Mouse (Mus musculus) embryonic facial prominence, embryonic 13.5 days (tissue): Measurements from ENCODE around the gene Phb2. TPM values are rescaled to one million over a fixed set of nuclear protein-coding genes. Genes with fewer than 3 reads are reported as not detected.

Experiments used
- ATAC-seq: fragments of 200-750 bp; cut with Nextera tagmentation; 2 replicates; pipeline ENCODE4 v1.8.0; 2017; ENCODE audit warnings: low read depth; ENCODE audit not compliant: insufficient number of reproducible peaks, insufficient read depth, low FRiP score, low TSS enrichment
- H3K27ac ChIP-seq: fragments of 300-500 bp; sonication (generic); 2 replicates; pipeline ENCODE4 v1.5.1; 2015; ENCODE audit warnings: moderate library complexity, mild to moderate bottlenecking, inconsistent platforms
- H3K27me3 ChIP-seq: fragments of 300-500 bp; sonication (generic); 2 replicates; pipeline ENCODE4 v1.6.1; 2015; ENCODE audit warnings: mild to moderate bottlenecking, inconsistent platforms
- H3K36me3 ChIP-seq: fragments of 300-500 bp; sonication (generic); 2 replicates; pipeline ENCODE4 v1.6.1; 2015; ENCODE audit warnings: mild to moderate bottlenecking, inconsistent platforms
- H3K4me1 ChIP-seq: fragments of 300-500 bp; sonication (generic); 2 replicates; pipeline ENCODE4 v1.6.1; 2015; ENCODE audit warnings: inconsistent platforms
- H3K4me2 ChIP-seq: fragments of 300-500 bp; sonication (generic); 2 replicates; pipeline ENCODE4 v1.6.1; 2015; ENCODE audit warnings: moderate library complexity, mild to moderate bottlenecking, inconsistent platforms
- H3K4me3 ChIP-seq: fragments of 300-500 bp; sonication (generic); 2 replicates; pipeline ENCODE4 v1.5.1; 2015; ENCODE audit warnings: mild to moderate bottlenecking, inconsistent platforms
- H3K9ac ChIP-seq: fragments of 300-500 bp; sonication (generic); 2 replicates; pipeline ENCODE4 v1.6.1; 2015; ENCODE audit warnings: mild to moderate bottlenecking, inconsistent platforms
- H3K9me3 ChIP-seq: fragments of 300-500 bp; sonication (generic); 2 replicates; pipeline ENCODE4 v1.6.1; 2016; ENCODE audit warnings: inconsistent platforms
- WGBS: fragments of 180-500 bp; shearing (Covaris S2); methylation state at CpG from one replicate; pipeline ENCODE4 v1.1.7; 2015; ENCODE audit warnings: mixed read lengths; 5-methylcytosine and 5-hydroxymethylcytosine counted together
- microRNA counts: library from miRNA; unstranded; fragments of <30 nt; microRNA quantifications from one replicate; lab custom pipeline; 2016
- microRNA-seq: library from miRNA; unstranded; fragments of <30 nt; microRNA quantifications from one replicate; pipeline ENCODE4, GENCODE M21; 2016
- polyA plus RNA-seq: library from polyadenylated mRNA; unstranded; fragments of >200 nt; fragmentation: Nextera tagmentation; extraction: Ambion mirVana; gene quantifications from 2 replicates; pipeline ENCODE4 v1.2.1, GENCODE M21; 2015

Phb2 gene
- polyA plus RNA-seq, 1 experiment from 2014 or later: 351 TPM

- Histone ChIP-seq H3K9me3 (no peaks in the 10 kb centered on the region), H3K9ac (peak overlapping the region; percentile 97), H3K4me2 (peak overlapping the region; percentile 68), H3K27ac (peak overlapping the region; percentile 99), H3K4me1 (peaks cover 52% of the 10 kb centered on the region), H3K36me3 (peaks cover 14% of the 10 kb centered on the region; the same call in 1 of the 2 replicates), H3K27me3 (no peaks in the 10 kb centered on the region), H3K4me3 (peak overlapping the region; percentile 76)
- peak; percentile 70 for ATAC-seq
- under 1% methylated on average over 51 of the region's 54 CpGs for WGBS
Measured at GRCm38 (mm10) chr6:124756652-124757350, 44.7 kb downstream of the Phb2 start.

GRCm38 (mm10) chr6:124757351-124757880 lies 45.3 kb downstream of the Phb2 start:
- peaks cover 52% of the 10 kb centered on the region for H3K4me1 ChIP-seq
- WGBS: 1% methylated on average over 5 of the region's 5 CpGs
- no peak for ATAC-seq

GRCm38 (mm10) chr6:124757909-124758848 lies 46.0 kb downstream of the Phb2 start:
- H3K4me2 ChIP-seq: peak overlapping the region; percentile 68
- no peaks in the 10 kb centered on the region for H3K27me3 ChIP-seq
- H3K4me1 ChIP-seq: peaks cover 46% of the 10 kb centered on the region
- H3K9me3 ChIP-seq: no peaks in the 10 kb centered on the region
- peak overlapping the region; percentile 76 for H3K4me3 ChIP-seq
- H3K9ac ChIP-seq: peak overlapping the region; percentile 97
- WGBS: 27% methylated on average over 5 of the region's 5 CpGs
- H3K27ac ChIP-seq: peak overlapping the region; percentile 99
- no peak for ATAC-seq
- 0 out of 2 replicates have a peak, but pooled peaks cover 3% of the 10 kb centered on the region for H3K36me3 ChIP-seq

More at GRCm38 (mm10) chr6:124757351-124757880, 45.3 kb downstream of the Phb2 start:
- Histone ChIP-seq H3K9me3 (no peaks in the 10 kb centered on the region), H3K27me3 (no peaks in the 10 kb centered on the region), H3K9ac (peak overlapping the region; percentile 97), H3K4me2 (peak overlapping the region; percentile 68), H3K27ac (peak overlapping the region; percentile 99), H3K4me3 (peak overlapping the region; percentile 76), H3K36me3 (peaks cover 9% of the 10 kb centered on the region; the same call in 1 of the 2 replicates)

- no peaks in the 10 kb centered on the region for H3K36me3 ChIP-seq
- WGBS: 37% methylated on average over 2 of the region's 2 CpGs
- H3K4me1 ChIP-seq: peaks cover 39% of the 10 kb centered on the region
- H3K4me2 ChIP-seq: peak overlapping the region; percentile 68
- H3K9ac ChIP-seq: peak overlapping the region; percentile 97; the same call in 1 of the 2 replicates
- no peaks in the 10 kb centered on the region for H3K9me3 ChIP-seq
- H3K4me3 ChIP-seq: peak overlapping the region; percentile 76
- ATAC-seq: no peak
- no peaks in the 10 kb centered on the region for H3K27me3 ChIP-seq
- H3K27ac ChIP-seq: peak overlapping the region; percentile 99
Measured at GRCm38 (mm10) chr6:124758849-124759232, 46.7 kb downstream of the Phb2 start.

- Histone ChIP-seq H3K4me2 (peak overlapping the region; percentile 68), H3K4me1 (peaks cover 35% of the 10 kb centered on the region), H3K27me3 (no peaks in the 10 kb centered on the region), H3K27ac (peak overlapping the region; percentile 99), H3K4me3 (peak overlapping the region; percentile 76; the same call in 1 of the 2 replicates), H3K9me3 (no peaks in the 10 kb centered on the region), H3K9ac (peak overlapping the region; percentile 97; the same call in 1 of the 2 replicates), H3K36me3 (no peaks in the 10 kb centered on the region)
- 3% methylated on average over 5 of the region's 5 CpGs for WGBS
- ATAC-seq: no peak
Measured at GRCm38 (mm10) chr6:124759259-124759658, 47.1 kb downstream of the Phb2 start.

- Histone ChIP-seq H3K9ac (no peak overlapping the region), H3K36me3 (0 out of 2 replicates have a peak, but pooled peaks cover 4% of the 10 kb centered on the region), H3K27ac (no peak overlapping the region), H3K4me2 (no peak overlapping the region), H3K4me3 (no peak overlapping the region), H3K9me3 (no peaks in the 10 kb centered on the region), H3K4me1 (peaks cover 30% of the 10 kb centered on the region), H3K27me3 (peaks cover 16% of the 10 kb centered on the region)
- ATAC-seq: no peak
- 77% methylated on average over 7 of the region's 7 CpGs for WGBS
Measured at GRCm38 (mm10) chr6:124765951-124766350, 53.8 kb downstream of the Phb2 start.

MicroRNA genes within 50 kb of the gene (microRNA counts, 519-probe panel; counts per million panel counts)
- microRNA mmu-miR-141 (lab: Ali Mortazavi, UCI) (3,144 counts per million, percentile 73 among the panel's probes with 10 or more counts), microRNA mmu-miR-200c (lab: Ali Mortazavi, UCI) (4,308 counts per million, percentile 90 among the panel's probes with 10 or more counts)

Small RNA genes within 50 kb of the gene (microRNA-seq; reads per million reads assigned to microRNA genes)
- 1,195 reads per million, percentile 78 among the genes with 10 or more reads in this experiment for gene Mir141
- gene Mir200c: 7,745 reads per million, percentile 93 among the genes with 10 or more reads in this experiment

Other genes with a start within 250 kb of the Phb2 start
- 11.6 and 11.7 TPM in 2 replicates for gene Clstn3, start 247.5 kb upstream of the Phb2 start, polyA plus RNA-seq
- 0.72 and 0.94 TPM in 2 replicates for gene C1rl, start 219.2 kb upstream of the Phb2 start, polyA plus RNA-seq
- 2.7 and 2.8 TPM in 2 replicates for gene C1ra, start 199.9 kb upstream of the Phb2 start, polyA plus RNA-seq
- 1.7 and 3.6 TPM in 2 replicates for gene C1s1, start 170.0 kb upstream of the Phb2 start, polyA plus RNA-seq
- gene C1rb, start 142.0 kb upstream of the Phb2 start, polyA plus RNA-seq: not detected in 2 replicates
- not detected in 2 replicates for gene C1s2, start 76.3 kb upstream of the Phb2 start, polyA plus RNA-seq
- 52.0 and 59.3 TPM in 2 replicates for gene Lpcat3, start 49.3 kb upstream of the Phb2 start, polyA plus RNA-seq
- gene Emg1, start 158 bp upstream of the Phb2 start, polyA plus RNA-seq: 199 and 214 TPM in 2 replicates
- gene Ptpn6, start 26.4 kb downstream of the Phb2 start, polyA plus RNA-seq: 9.2 and 13.9 TPM in 2 replicates
- gene Grcc10, start 29.0 kb downstream of the Phb2 start, polyA plus RNA-seq: 487 and 605 TPM in 2 replicates
- 0.33 TPM in 1 of 2 replicates, not detected in the other for gene Gm45234, start 43.7 kb downstream of the Phb2 start, polyA plus RNA-seq
- gene Atn1, start 44.2 kb downstream of the Phb2 start, polyA plus RNA-seq: 22.1 and 22.2 TPM in 2 replicates
- gene Eno2, start 57.3 kb downstream of the Phb2 start, polyA plus RNA-seq: 10.7 and 10.9 TPM in 2 replicates
- 0.97 and 1.3 TPM in 2 replicates for gene Lrrc23, start 67.4 kb downstream of the Phb2 start, polyA plus RNA-seq
- gene Spsb2, start 96.3 kb downstream of the Phb2 start, polyA plus RNA-seq: 9.1 and 10.5 TPM in 2 replicates
- 710 and 723 TPM in 2 replicates for gene Tpi1, start 102.0 kb downstream of the Phb2 start, polyA plus RNA-seq
- 149 and 163 TPM in 2 replicates for gene Usp5, start 117.1 kb downstream of the Phb2 start, polyA plus RNA-seq
- 142 and 184 TPM in 2 replicates for gene Cdca3, start 117.2 kb downstream of the Phb2 start, polyA plus RNA-seq
- gene Gnb3, start 127.9 kb downstream of the Phb2 start, polyA plus RNA-seq: 0.25 and 0.52 TPM in 2 replicates
- gene P3h3, start 145.4 kb downstream of the Phb2 start, polyA plus RNA-seq: 60.5 and 60.8 TPM in 2 replicates
- gene Gpr162, start 151.6 kb downstream of the Phb2 start, polyA plus RNA-seq: 2.0 and 2.4 TPM in 2 replicates
- 0.37 TPM in 1 of 2 replicates, not detected in the other for gene Cd4, start 175.9 kb downstream of the Phb2 start, polyA plus RNA-seq
- gene Lag3, start 199.4 kb downstream of the Phb2 start, polyA plus RNA-seq: 2.9 and 3.7 TPM in 2 replicates
- 327 and 349 TPM in 2 replicates for gene Ptms, start 207.8 kb downstream of the Phb2 start, polyA plus RNA-seq
- gene Mlf2, start 219.1 kb downstream of the Phb2 start, polyA plus RNA-seq: 342 and 360 TPM in 2 replicates